ENCODE assay signal across 20 mouse cellular contexts in genomic region chr13:36447947-36448346, GRCm38 (mm10).
DNase-seq lines count a peak whose midpoint lies in the region; ATAC-seq lines count a peak whose summit lies in the region.
"Had no signal": no experiment of that assay in that cellular context is flagged by ENCODE, and none has a peak within 500 bp of the region (broad histone marks: within the 10 kb centered on the region; RNA-seq: fewer than 3 reads in every experiment).

No protein-coding gene starts in this region.

- no peaks in the 10 kb centered on the region for H3K36me3 ChIP-seq in hindbrain, embryonic 16.5 days (ENCODE audit: control insufficient read depth, insufficient read depth, low read length)
- no peaks in the 10 kb centered on the region for H3K36me3 ChIP-seq in hindbrain, embryonic 10.5 days
- H3K36me3 ChIP-seq in limb, embryonic 10.5 days, result no peaks in the 10 kb centered on the region
- H3K36me3 ChIP-seq: heart, embryonic 15.5 days; hindbrain, embryonic 15.5 days; limb, embryonic 13.5 days; liver, embryonic 15.5 days had no signal

- no peak overlapping the region for H3K4me3 ChIP-seq in hindbrain, embryonic 16.5 days (ENCODE audit: low read length)
- H3K4me3 ChIP-seq in hindbrain, embryonic 10.5 days, result no peak overlapping the region
- no peak overlapping the region for H3K4me3 ChIP-seq in limb, embryonic 10.5 days
- H3K4me3 ChIP-seq: heart, embryonic 15.5 days; hindbrain, embryonic 15.5 days; left cerebral cortex, adult 2 months; limb, embryonic 13.5 days; liver, embryonic 15.5 days had no signal

- ATAC-seq in CD4-positive, CD25-positive, alpha-beta regulatory T cell, adult 4 months, result no peak
- peak; percentile 45; the same call in 1 of the 2 replicates for ATAC-seq in hindbrain, embryonic 16.5 days
- ATAC-seq: forebrain, embryonic 14.5 days had no signal

- 39% methylated on average over 4 of the region's 4 CpGs for WGBS in hindbrain, embryonic 16.5 days
- 51% methylated on average over 4 of the region's 4 CpGs for WGBS in hindbrain, embryonic 10.5 days
- 49% methylated on average over 4 of the region's 4 CpGs for WGBS in limb, embryonic 10.5 days

- H3K27ac ChIP-seq in hindbrain, embryonic 16.5 days (ENCODE audit: low read depth, low read length), result no peak overlapping the region
- no peak overlapping the region for H3K27ac ChIP-seq in hindbrain, embryonic 10.5 days
- no peak overlapping the region for H3K27ac ChIP-seq in limb, embryonic 10.5 days
- H3K27ac ChIP-seq: heart, embryonic 15.5 days; hindbrain, embryonic 15.5 days; left cerebral cortex, adult 2 months; limb, embryonic 13.5 days; liver, embryonic 15.5 days; stomach, postnatal 0 days had no signal

- H3K4me1 ChIP-seq in hindbrain, embryonic 16.5 days (ENCODE audit: control insufficient read depth, insufficient read depth, low read depth, low read length), result no peaks in the 10 kb centered on the region; the same call in 1 of the 2 replicates
- H3K4me1 ChIP-seq in hindbrain, embryonic 10.5 days (replicated peaks), result peaks cover 6% of the 10 kb centered on the region; the same call in 1 of the 2 replicates
- H3K4me1 ChIP-seq in limb, embryonic 10.5 days, result no peaks in the 10 kb centered on the region
- H3K4me1 ChIP-seq: heart, embryonic 15.5 days; hindbrain, embryonic 15.5 days; liver, embryonic 15.5 days had no signal

- H3K4me2 ChIP-seq in hindbrain, embryonic 16.5 days (ENCODE audit: low read length), result no peak overlapping the region
- H3K4me2 ChIP-seq: heart, embryonic 15.5 days; hindbrain, embryonic 15.5 days; limb, embryonic 13.5 days; liver, embryonic 15.5 days had no signal

- H3K9me3 ChIP-seq in hindbrain, embryonic 16.5 days (ENCODE audit: control insufficient read depth, low read length), result no peaks in the 10 kb centered on the region
- H3K9me3 ChIP-seq in hindbrain, embryonic 10.5 days, result no peaks in the 10 kb centered on the region
- no peaks in the 10 kb centered on the region for H3K9me3 ChIP-seq in limb, embryonic 10.5 days (replicated peaks)
- H3K9me3 ChIP-seq: heart, embryonic 15.5 days; hindbrain, embryonic 15.5 days; limb, embryonic 13.5 days; liver, embryonic 15.5 days had no signal

- intact Hi-C loops in gastrocnemius, postnatal 14 days (cut with DNase I; ENCODE audit: low total_unique reads), result no loop called here

- no peak overlapping the region for H3K9ac ChIP-seq in hindbrain, embryonic 16.5 days (ENCODE audit: low read depth, low read length)
- H3K9ac ChIP-seq: heart, embryonic 15.5 days; hindbrain, embryonic 15.5 days; limb, embryonic 13.5 days; liver, embryonic 15.5 days had no signal

- H3K27me3 ChIP-seq in hindbrain, embryonic 16.5 days (replicated peaks; ENCODE audit: control insufficient read depth, insufficient read depth, low read length), result no peaks in the 10 kb centered on the region
- H3K27me3 ChIP-seq in hindbrain, embryonic 10.5 days (ENCODE audit: insufficient read depth, poor library complexity, severe bottlenecking), result peaks cover 52% of the 10 kb centered on the region
- H3K27me3 ChIP-seq in limb, embryonic 10.5 days (ENCODE audit: low read depth, poor library complexity, severe bottlenecking), result no peaks in the 10 kb centered on the region
- H3K27me3 ChIP-seq: heart, embryonic 15.5 days; hindbrain, embryonic 15.5 days; limb, embryonic 13.5 days; liver, embryonic 15.5 days had no signal

- peak; percentile 13 for DNase-seq in CD4-positive, CD25-positive, alpha-beta regulatory T cell, adult 2 months (ENCODE audit: low read depth, low spot score)
- DNase-seq in hindbrain, embryonic 10.5 days (ENCODE audit: low spot score), result no peak
- peak; percentile 36 for DNase-seq in adrenal gland, postnatal 14 days
- DNase-seq in gastrocnemius, postnatal 14 days, result peak; percentile 45
- DNase-seq in limb, embryonic 10.5 days (ENCODE audit: low spot score), result no peak
- DNase-seq in kidney, postnatal 4 days, result no peak
- DNase-seq: cerebellum, adult 11-12 months; kidney, adult 11 months; midbrain, embryonic 14.5 days; spleen, adult 18-20 months; thymus, postnatal 25 days had no signal

Comparison
In these comparisons a context has a peak if more than half of its experiments do, and no peak if none do; other contexts are left out.
1. DNase-seq: peak in CD4-positive, CD25-positive, alpha-beta regulatory T cell, adult 2 months (single experiment), adrenal gland, postnatal 14 days (single experiment) and gastrocnemius, postnatal 14 days (single experiment); none in hindbrain, embryonic 10.5 days (single experiment), limb, embryonic 10.5 days (single experiment) and kidney, postnatal 4 days (0 of 2).